Mouse (Mus musculus): ENCODE measurements at regions not wholly inside any gene's neighbourhood (a gene's known extent, or its start where the extent isn't known, plus 50 kb on each side); places are given as distances from the start of the nearest gene placed in this dataset.
A peak's percentile ranks its signal among the peaks of the same experiment; 100 is the strongest.

GRCm38 (mm10) chr10:23052480-23053378, 232.8 kb upstream of the Tcf21 start:
- DNase-seq (ENCODE audit: extremely low spot score): no peak

DNA sequence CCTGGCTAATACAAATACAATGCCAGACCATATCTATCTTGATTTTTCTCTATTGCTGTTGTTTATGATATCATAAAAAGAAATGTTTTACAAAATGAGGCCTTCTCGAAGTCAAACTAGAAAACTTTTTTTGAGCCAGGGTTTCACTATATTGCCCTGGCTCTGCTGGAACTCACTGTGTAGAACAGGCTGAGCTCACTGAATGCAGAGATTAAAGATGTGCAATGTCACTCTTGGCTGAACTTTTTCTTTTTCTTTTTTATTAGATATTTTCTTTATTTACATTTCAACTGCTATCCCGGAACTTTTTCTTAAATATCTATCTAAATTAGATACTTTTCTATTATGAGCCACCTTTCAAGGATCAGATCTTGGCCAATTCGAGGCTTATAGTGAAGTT, 224.5 kb upstream of the Tcf21 start:
- DNase-seq (ENCODE audit: extremely low spot score): no peak

- no peak for DNase-seq (ENCODE audit: extremely low spot score)
These were observed 211.6 kb upstream of the Tcf21 start for GRCm38 (mm10) chr10:23031491-23032126.

DNA sequence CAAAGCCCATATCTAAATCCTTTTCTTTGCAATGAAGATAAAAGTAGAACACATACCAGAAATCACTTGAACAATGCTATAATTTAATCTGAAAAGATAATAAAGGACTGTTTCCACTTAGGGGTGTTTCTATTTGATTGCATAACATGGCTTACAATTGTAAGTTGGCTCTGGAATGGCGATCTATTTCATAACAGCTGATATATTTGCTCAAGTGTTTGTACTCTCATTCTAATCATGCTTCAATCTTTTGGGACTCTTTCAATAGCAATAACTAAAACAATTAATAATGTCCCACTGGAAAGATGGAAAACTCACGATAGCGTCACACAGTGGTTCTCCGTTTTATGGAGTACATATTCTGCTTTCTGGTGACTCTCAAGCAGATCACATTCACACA, 208.0 kb upstream of the Tcf21 start:
- DNase-seq (ENCODE audit: extremely low spot score): no peak

DNA sequence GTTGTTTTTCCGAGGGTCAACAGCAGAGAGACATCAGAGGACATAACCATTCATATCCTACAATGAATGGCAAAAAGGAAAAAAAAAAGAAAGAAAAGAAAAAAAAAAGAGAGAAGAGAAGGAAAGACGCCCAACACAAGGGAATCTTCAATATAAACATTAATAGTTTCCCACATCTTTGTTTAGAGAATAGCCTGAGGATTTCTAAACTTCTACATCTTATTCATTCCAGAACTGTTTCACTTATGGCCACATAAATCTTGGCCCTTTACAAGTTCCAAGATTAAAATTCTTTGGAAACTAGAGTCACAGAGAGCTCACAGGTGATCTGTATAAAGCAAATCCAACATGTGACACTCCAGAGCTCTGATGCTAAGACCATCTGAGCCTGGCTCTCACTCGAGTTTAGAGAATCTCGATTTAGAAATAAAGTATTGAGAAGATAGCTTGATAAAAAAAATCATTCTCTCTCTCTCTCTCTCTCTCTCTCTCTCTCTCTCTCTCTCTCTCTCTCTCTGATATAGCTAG, 197.2 kb upstream of the Tcf21 start:
- DNase-seq (ENCODE audit: extremely low spot score): no peak

- no peak for DNase-seq (ENCODE audit: extremely low spot score)
These were observed 196.1 kb upstream of the Tcf21 start for GRCm38 (mm10) chr10:23015935-23016694.

DNA sequence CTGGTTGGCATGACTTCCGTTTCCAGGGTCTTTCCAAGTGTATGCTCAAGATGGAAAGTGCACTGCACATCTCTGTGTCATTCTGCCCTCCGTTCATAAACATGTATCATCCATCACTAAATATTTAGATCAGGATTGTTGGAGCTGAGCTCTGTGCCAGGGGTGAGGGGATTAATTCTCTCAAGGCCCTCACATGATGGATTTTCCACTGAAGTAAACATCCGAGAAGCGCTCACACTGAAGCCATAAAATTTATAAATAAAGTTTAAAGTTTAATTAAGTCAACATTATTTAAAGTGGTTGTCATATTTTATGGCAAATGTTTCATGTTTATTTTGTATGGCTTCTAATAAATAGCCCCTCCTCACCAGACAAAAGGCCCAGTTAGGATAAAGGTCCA, 190.7 kb upstream of the Tcf21 start:
- no peak for DNase-seq (ENCODE audit: extremely low spot score)

- no peak for DNase-seq (ENCODE audit: extremely low spot score)
These were observed 190.2 kb upstream of the Tcf21 start for GRCm38 (mm10) chr10:23010201-23010600.

- DNase-seq (ENCODE audit: extremely low spot score): no peak
These were observed 184.8 kb upstream of the Tcf21 start for GRCm38 (mm10) chr10:23004768-23005167.

- DNase-seq (ENCODE audit: extremely low spot score): no peak
These were observed 183.7 kb upstream of the Tcf21 start for GRCm38 (mm10) chr10:23003686-23004085.

DNA sequence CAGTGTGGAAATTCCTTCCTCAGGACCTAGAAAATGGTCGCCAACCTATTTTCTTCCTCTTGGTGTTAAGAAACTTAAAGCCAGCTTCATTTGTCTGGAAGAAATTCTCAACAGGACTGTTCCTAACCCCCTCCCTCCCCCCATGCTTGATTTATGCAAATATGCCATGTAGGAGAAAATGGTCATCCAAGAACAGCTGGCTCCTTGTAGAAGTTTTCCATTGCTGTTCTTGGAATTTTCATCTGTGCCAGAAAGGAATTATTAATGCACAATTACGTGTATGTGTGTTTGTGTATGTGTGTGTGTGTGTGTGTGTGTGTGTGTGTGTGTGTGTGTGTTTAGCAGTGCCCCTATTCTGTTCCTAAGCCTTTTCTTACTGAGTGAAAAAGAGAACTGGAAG, 178.6 kb upstream of the Tcf21 start:
- no peak for DNase-seq (ENCODE audit: extremely low spot score)

DNA sequence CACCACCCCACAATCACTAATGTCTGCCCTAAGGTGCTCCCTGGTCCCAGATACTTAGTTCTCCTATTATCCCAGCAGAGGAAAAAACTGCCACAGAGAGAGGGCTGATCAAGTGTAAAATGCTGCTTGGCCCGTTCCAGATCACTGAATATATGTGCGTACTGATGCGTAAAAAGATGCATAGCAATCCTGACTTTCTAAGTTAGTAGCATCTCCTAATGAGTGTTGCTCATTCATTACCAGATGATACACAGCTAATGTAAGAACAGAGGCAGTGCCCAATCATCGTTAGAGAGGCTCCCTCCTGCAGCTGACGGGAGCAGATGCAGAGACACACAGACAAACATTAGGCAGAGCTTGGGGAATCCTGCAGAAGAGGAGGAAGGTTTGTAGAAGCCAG, 177.6 kb upstream of the Tcf21 start:
- no peak for DNase-seq (ENCODE audit: extremely low spot score)

DNA sequence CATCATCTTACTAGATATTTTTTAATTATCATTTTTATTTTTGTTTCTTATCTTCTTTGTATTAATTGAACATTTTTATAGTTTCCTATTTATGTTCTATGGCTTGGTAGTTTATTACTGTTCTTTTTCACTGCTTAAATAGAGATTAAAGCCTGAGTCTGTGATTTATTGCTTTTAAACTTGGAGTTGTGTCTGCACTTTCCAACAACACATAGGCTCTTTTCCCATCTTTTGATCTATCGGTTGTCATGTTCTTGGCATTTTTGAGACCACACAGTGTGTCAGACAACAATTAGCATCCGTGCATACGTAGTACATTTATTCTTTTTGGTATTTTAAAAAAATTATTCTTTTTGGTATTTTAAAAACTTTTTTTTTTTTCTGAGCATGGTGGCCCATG, 173.2 kb upstream of the Tcf21 start:
- no peak for DNase-seq (ENCODE audit: extremely low spot score)

GRCm38 (mm10) chr10:22981798-22982197, 161.8 kb upstream of the Tcf21 start:
- DNase-seq (ENCODE audit: extremely low spot score): no peak

DNA sequence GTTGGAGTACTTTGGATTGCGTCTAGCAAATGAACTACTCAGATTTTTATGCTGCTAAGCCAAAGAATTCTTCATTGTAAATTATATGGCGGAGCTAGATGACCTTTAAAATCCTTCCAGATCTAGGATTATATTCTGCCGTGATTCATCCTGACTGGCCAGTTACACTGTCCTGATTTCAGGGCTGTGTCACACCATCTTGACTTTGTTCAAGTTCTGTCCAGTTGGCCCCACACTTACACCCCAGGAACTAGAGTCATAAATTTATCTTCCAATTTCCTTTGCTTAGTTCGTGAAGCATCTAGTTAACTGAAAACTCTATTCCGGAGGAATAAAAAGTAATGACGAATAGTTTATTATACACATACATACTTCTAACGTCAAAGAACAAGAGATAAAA, 158.5 kb upstream of the Tcf21 start:
- DNase-seq (ENCODE audit: extremely low spot score): no peak

GRCm38 (mm10) chr10:22956956-22957355, 137.0 kb upstream of the Tcf21 start:
- no peak for DNase-seq (ENCODE audit: extremely low spot score)

DNA sequence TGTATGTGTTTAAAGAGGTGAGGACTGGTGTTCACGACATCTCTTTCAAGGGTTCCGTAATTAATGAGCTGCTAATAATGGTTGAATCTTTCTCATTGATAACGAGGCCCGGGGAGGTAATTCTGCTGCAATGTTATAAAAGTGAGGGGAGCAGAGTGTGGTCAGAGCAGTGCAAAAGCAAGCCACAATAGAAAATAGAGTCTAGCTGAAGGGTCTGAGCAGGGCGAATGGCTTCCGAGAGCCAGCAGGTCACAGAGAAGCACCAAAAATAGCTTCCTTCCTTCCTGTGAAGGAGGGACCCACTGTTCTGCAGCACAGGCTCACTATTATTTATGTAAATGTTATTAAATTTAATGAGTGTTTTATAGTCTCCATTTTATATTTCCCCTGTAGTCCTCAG, 133.3 kb upstream of the Tcf21 start:
- no peak for DNase-seq (ENCODE audit: extremely low spot score)

GRCm38 (mm10) chr10:22944247-22944646, 124.3 kb upstream of the Tcf21 start:
- no peak for DNase-seq (ENCODE audit: extremely low spot score)

GRCm38 (mm10) chr10:22927977-22928376, 108.0 kb upstream of the Tcf21 start:
- no peak for DNase-seq (ENCODE audit: extremely low spot score)

DNA sequence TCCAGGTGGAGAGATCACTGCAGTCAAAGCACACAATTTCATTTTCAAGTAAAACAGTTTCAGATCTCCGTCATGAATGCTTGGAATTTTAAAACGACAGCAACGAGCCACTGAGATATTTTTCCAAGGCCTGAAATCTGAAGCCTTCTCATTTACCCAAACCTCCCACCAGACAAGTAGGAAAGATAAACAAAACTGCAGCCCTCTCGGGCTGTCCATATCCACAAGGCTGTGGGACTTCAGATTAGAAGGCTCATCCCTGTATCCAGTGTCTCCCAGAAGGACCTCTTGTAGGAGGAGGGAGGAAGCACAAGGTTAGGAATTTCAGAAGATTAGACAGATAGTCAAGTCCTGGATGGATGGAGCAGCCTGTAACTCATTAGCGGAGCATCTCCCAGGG, 106.1 kb upstream of the Tcf21 start:
- DNase-seq (ENCODE audit: extremely low spot score): peak; percentile 18

- DNase-seq (ENCODE audit: extremely low spot score): no peak
These were observed 101.3 kb upstream of the Tcf21 start for GRCm38 (mm10) chr10:22921035-22921965.

Data from embryo, embryonic 9.5 days (tissue).